Mouse (Mus musculus) testis, adult 2 months (tissue): ENCODE measurements around the gene Rbks. TPM values are rescaled to one million over a fixed set of nuclear protein-coding genes. Genes with fewer than 3 reads are reported as not detected.
"Not testable (repeated sequence)": the region's sequence is repeated elsewhere in the genome, so short reads cannot be mapped to it uniquely, and the experiment has no call there.

Source experiments
- H3K27ac ChIP-seq: fragments of 200-500 bp; 2 replicates; pipeline ENCODE4 v1.5.1; 2012; ENCODE audit warnings: low read depth, low read length; ENCODE audit not compliant: control insufficient read depth, insufficient read depth
- H3K27me3 ChIP-seq: fragments of 200-500 bp; 2 replicates; pipeline ENCODE4 v1.6.1; 2012; ENCODE audit warnings: mild to moderate bottlenecking, low read length, moderate library complexity; ENCODE audit not compliant: control insufficient read depth, insufficient read depth
- H3K36me3 ChIP-seq: fragments of 200-500 bp; 2 replicates; pipeline ENCODE4 v1.6.1; 2012; ENCODE audit warnings: mild to moderate bottlenecking, low read length; ENCODE audit not compliant: control insufficient read depth, insufficient read depth
- H3K4me1 ChIP-seq: fragments of 200-500 bp; 2 replicates; pipeline ENCODE4 v1.6.1; 2012; ENCODE audit warnings: low read length; ENCODE audit not compliant: control insufficient read depth, insufficient read depth
- H3K4me3 ChIP-seq: fragments of 200-500 bp; 2 replicates; pipeline ENCODE4 v1.5.1; 2012; ENCODE audit warnings: low read depth, mild to moderate bottlenecking, low read length, moderate library complexity, mixed read lengths; ENCODE audit not compliant: control insufficient read depth
- CTCF ChIP-seq: fragments of 200-500 bp; IDR thresholded peaks from 2 replicates; pipeline ENCODE4 v1.5.1; 2012; ENCODE audit warnings: low read depth, mild to moderate bottlenecking, inconsistent platforms, low read length, moderate library complexity; ENCODE audit not compliant: control insufficient read depth, insufficient read depth, insufficient replicate concordance
- POLR2A ChIP-seq: fragments of 200-500 bp; IDR thresholded peaks from 2 replicates; pipeline ENCODE4 v1.6.1; 2012; ENCODE audit warnings: low read depth, mild to moderate bottlenecking, inconsistent platforms, low read length, moderate library complexity; ENCODE audit not compliant: control insufficient read depth
- polyA plus RNA-seq: library from polyadenylated mRNA; depleted of rRNA; stranded (reverse); fragments of >200 nt; gene quantifications from 2 replicates; pipeline ENCODE4 v1.2.3, GENCODE M21; 2012

The Rbks gene
- polyA plus RNA-seq, 1 experiment = 19.4 TPM

- Histone ChIP-seq H3K4me1 (no peaks in the 10 kb centered on the region), H3K4me3 (no peak overlapping the region), H3K36me3 (no peaks in the 10 kb centered on the region), H3K27ac (no peak overlapping the region), H3K27me3 (no peaks in the 10 kb centered on the region)
- TF ChIP-seq POLR2A (no peak), CTCF (no peak)
These were observed 60.7 kb downstream of the Rbks start for GRCm38 (mm10) chr5:31636636-31637253.

GRCm38 (mm10) chr5:31634679-31635078, 62.7 kb downstream of the Rbks start:
- no peak overlapping the region for H3K27ac ChIP-seq
- no peak for TF ChIP-seq POLR2A
- no peak for TF ChIP-seq CTCF

GRCm38 (mm10) chr5:31634161-31634560, 63.3 kb downstream of the Rbks start:
- Histone ChIP-seq H3K36me3 (no peaks in the 10 kb centered on the region), H3K27me3 (no peaks in the 10 kb centered on the region), H3K4me3 (no peak overlapping the region), H3K4me1 (no peaks in the 10 kb centered on the region), H3K27ac (no peak overlapping the region)
- TF ChIP-seq POLR2A (no peak), CTCF (no peak)

More at GRCm38 (mm10) chr5:31634679-31635078, 62.7 kb downstream of the Rbks start:
- no peaks in the 10 kb centered on the region for H3K4me1 ChIP-seq
- H3K36me3 ChIP-seq = no peaks in the 10 kb centered on the region
- H3K27me3 ChIP-seq = no peaks in the 10 kb centered on the region
- no peak overlapping the region for H3K4me3 ChIP-seq

- not testable (repeated sequence) for H3K4me3 ChIP-seq, H3K4me1 ChIP-seq, H3K27me3 ChIP-seq, H3K36me3 ChIP-seq, H3K27ac ChIP-seq
These were observed 66.3 kb downstream of the Rbks start for GRCm38 (mm10) chr5:31631169-31631568.

- TF ChIP-seq POLR2A = no peak
- TF ChIP-seq CTCF = no peak
- Histone ChIP-seq H3K27me3 (no peaks in the 10 kb centered on the region), H3K4me3 (no peak overlapping the region), H3K36me3 (no peaks in the 10 kb centered on the region), H3K4me1 (no peaks in the 10 kb centered on the region; the same call in 1 of the 2 replicates), H3K27ac (no peak overlapping the region)
These were observed 67.4 kb downstream of the Rbks start for GRCm38 (mm10) chr5:31630064-31630463.

- no peak overlapping the region for H3K4me3 ChIP-seq
- no peaks in the 10 kb centered on the region for H3K27me3 ChIP-seq
- no peaks in the 10 kb centered on the region for H3K36me3 ChIP-seq
- H3K27ac ChIP-seq = no peak overlapping the region
- TF ChIP-seq POLR2A (no peak), CTCF (no peak)
- no peaks in the 10 kb centered on the region; the same call in 1 of the 2 replicates for H3K4me1 ChIP-seq
These were observed 68.9 kb downstream of the Rbks start for GRCm38 (mm10) chr5:31628555-31628954.

GRCm38 (mm10) chr5:31627562-31628526, 69.6 kb downstream of the Rbks start:
- TF ChIP-seq CTCF = no peak
- TF ChIP-seq POLR2A = no peak
- H3K27me3 ChIP-seq = no peaks in the 10 kb centered on the region
- no peaks in the 10 kb centered on the region for H3K36me3 ChIP-seq
- no peak overlapping the region for H3K4me3 ChIP-seq
- no peak overlapping the region for H3K27ac ChIP-seq
- H3K4me1 ChIP-seq = no peaks in the 10 kb centered on the region; the same call in 1 of the 2 replicates
